Mouse (Mus musculus) heart, adult 2 months (tissue): ENCODE data around the gene Gm20388.

Source experiments
- CTCF ChIP-seq: fragments of 200-600 bp; IDR thresholded peaks from 2 replicates; pipeline ENCODE4 v1.8.1; 2022; ENCODE audit warnings: antibody characterized with exemption, mild to moderate bottlenecking, moderate library complexity
- EP300 ChIP-seq: fragments of 200-500 bp; IDR thresholded peaks from 2 replicates; pipeline ENCODE4 v1.6.1; 2011; ENCODE audit warnings: low read depth, low read length, control low read depth; ENCODE audit not compliant: insufficient read depth

DNA sequence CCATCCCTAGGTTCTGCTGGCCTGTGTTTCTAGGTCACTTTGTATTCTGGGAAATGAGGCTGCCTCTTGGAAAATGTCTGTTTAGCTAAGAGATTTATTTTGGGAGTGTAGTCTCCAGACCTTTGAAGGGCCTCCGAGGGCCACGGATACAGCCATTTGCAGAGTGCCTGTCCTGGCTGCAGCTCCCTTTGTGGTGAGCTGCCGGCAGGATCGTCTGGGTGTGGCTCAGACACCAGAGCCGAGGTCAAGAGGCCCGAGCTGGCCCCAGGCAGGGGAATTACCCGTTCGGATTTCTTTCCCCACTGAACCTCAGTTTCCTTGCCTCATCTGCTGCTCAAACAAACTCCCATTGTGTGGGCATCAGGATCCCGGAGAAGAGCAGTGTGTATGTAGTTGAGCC, 125.5 kb downstream of the Gm20388 start:
- TF ChIP-seq EP300 (no peak), CTCF (no peak)
